Mouse (Mus musculus): ENCODE data around the gene Hist1h4k. TPM values are rescaled to one million over a fixed set of nuclear protein-coding genes. Genes with fewer than 3 reads are reported as not detected.
"Not testable (repeated sequence)": the region's sequence is repeated elsewhere in the genome, so short reads cannot be mapped to it uniquely, and the experiment has no call there.

Hist1h4k gene
- polyA plus RNA-seq (2015; fragmentation: Nextera tagmentation; extraction: Ambion mirVana) = 2.2 and 2.7 TPM in 2 replicates

GRCm38 (mm10) chr13:21750159-21751017 lies at the start of gene Hist1h4k:
Hist1h4k (minus strand) TSS chr13:21750505.
- 0% methylated on average over 42 of the region's 56 CpGs for WGBS
- ATAC-seq (ENCODE audit: low FRiP score) = peak; percentile 90
- Histone ChIP-seq H3K27ac (replicated peaks) (peak within 1 kb of the TSS; percentile 89), H3K4me3 (replicated peaks) (peak within 1 kb of the TSS; percentile 48), H3K9ac (replicated peaks) (peak within 1 kb of the TSS; percentile 55), H3K4me1 (peaks cover 28% of the 10 kb centered on the region), H3K4me2 (peak within 1 kb of the TSS; percentile 71)
- H3K9me3 ChIP-seq (replicated peaks); H3K36me3 ChIP-seq; H3K27me3 ChIP-seq (replicated peaks): not testable (repeated sequence)

GRCm38 (mm10) chr13:21797163-21797562 lies 46.9 kb upstream of the Hist1h4k start:
- H3K27ac ChIP-seq (replicated peaks); H3K4me2 ChIP-seq; H3K9ac ChIP-seq (replicated peaks); H3K4me1 ChIP-seq; H3K4me3 ChIP-seq (replicated peaks); H3K9me3 ChIP-seq (replicated peaks); H3K27me3 ChIP-seq (replicated peaks); H3K36me3 ChIP-seq; ATAC-seq (ENCODE audit: low FRiP score): not testable (repeated sequence)

- Histone ChIP-seq H3K27ac (replicated peaks) (no peak overlapping the region), H3K4me3 (replicated peaks) (no peak overlapping the region), H3K4me1 (peaks cover 5% of the 10 kb centered on the region; the same call in 1 of the 2 replicates), H3K9ac (replicated peaks) (no peak overlapping the region), H3K9me3 (replicated peaks) (no peaks in the 10 kb centered on the region), H3K27me3 (replicated peaks) (no peaks in the 10 kb centered on the region), H3K4me2 (no peak overlapping the region), H3K36me3 (no peaks in the 10 kb centered on the region)
- 97% methylated on average over 7 of the region's 7 CpGs for WGBS
- ATAC-seq (ENCODE audit: low FRiP score) = no peak
Observed at GRCm38 (mm10) chr13:21795584-21795983, 45.3 kb upstream of the Hist1h4k start.

- Histone ChIP-seq H3K27ac (replicated peaks) (no peak overlapping the region), H3K9me3 (replicated peaks) (no peaks in the 10 kb centered on the region), H3K4me3 (replicated peaks) (0 out of 2 replicates have a peak overlapping the region, but pooled peaks have one; percentile 4), H3K36me3 (no peaks in the 10 kb centered on the region), H3K4me2 (peak overlapping the region; percentile 46), H3K9ac (replicated peaks) (peak overlapping the region; percentile 28; the same call in 1 of the 2 replicates), H3K4me1 (peaks cover 19% of the 10 kb centered on the region), H3K27me3 (replicated peaks) (no peaks in the 10 kb centered on the region)
- no peak for ATAC-seq (ENCODE audit: low FRiP score)
- WGBS = 6% methylated on average over 18 of the region's 18 CpGs
Observed at GRCm38 (mm10) chr13:21790601-21791283, 40.4 kb upstream of the Hist1h4k start.

GRCm38 (mm10) chr13:21789925-21790324 lies 39.6 kb upstream of the Hist1h4k start:
- Histone ChIP-seq H3K4me1 (peaks cover 19% of the 10 kb centered on the region), H3K9ac (replicated peaks) (no peak overlapping the region), H3K9me3 (replicated peaks) (no peaks in the 10 kb centered on the region), H3K4me2 (no peak overlapping the region), H3K4me3 (replicated peaks) (no peak overlapping the region), H3K27me3 (replicated peaks) (no peaks in the 10 kb centered on the region), H3K36me3 (no peaks in the 10 kb centered on the region), H3K27ac (replicated peaks) (no peak overlapping the region)
- 62% methylated on average over 6 of the region's 6 CpGs for WGBS
- no peak for ATAC-seq (ENCODE audit: low FRiP score)

- Histone ChIP-seq H3K4me1 (peaks cover 29% of the 10 kb centered on the region), H3K27ac (replicated peaks) (0 out of 2 replicates have a peak overlapping the region, but pooled peaks have one; percentile 33), H3K4me2 (peak overlapping the region; percentile 67), H3K4me3 (replicated peaks) (peak overlapping the region; percentile 40), H3K36me3 (no peaks in the 10 kb centered on the region), H3K27me3 (replicated peaks) (no peaks in the 10 kb centered on the region), H3K9ac (replicated peaks) (0 out of 2 replicates have a peak overlapping the region, but pooled peaks have one; percentile 34), H3K9me3 (replicated peaks) (no peaks in the 10 kb centered on the region)
- 12% methylated on average over 16 of the region's 21 CpGs for WGBS
- ATAC-seq (ENCODE audit: low FRiP score) = peak; percentile 6
Observed at GRCm38 (mm10) chr13:21787760-21788593, 37.7 kb upstream of the Hist1h4k start.

- WGBS = under 1% methylated on average over 38 of the region's 63 CpGs
- peaks cover 37% of the 10 kb centered on the region for H3K4me1 ChIP-seq
- ATAC-seq (ENCODE audit: low FRiP score) = peak; percentile 96
- H3K4me3 ChIP-seq (replicated peaks) = peak within 1 kb of the TSS; percentile 40
- not testable (repeated sequence) for H3K36me3 ChIP-seq; H3K9me3 ChIP-seq (replicated peaks); H3K27me3 ChIP-seq (replicated peaks)
- H3K4me2 ChIP-seq = peak within 1 kb of the TSS; percentile 67
- H3K27ac ChIP-seq (replicated peaks) = peak within 1 kb of the TSS; percentile 72
- 0 out of 2 replicates have a peak within 1 kb of the TSS, but pooled peaks have one; percentile 34 for H3K9ac ChIP-seq (replicated peaks)
Observed at GRCm38 (mm10) chr13:21786899-21787629, 36.8 kb upstream of the Hist1h4k start, which contains the start of the genes Hist1h2an and Hist1h2bp. Hist1h2an (minus strand) TSS chr13:21787218. Hist1h2bp (plus strand) TSS chr13:21787461.

GRCm38 (mm10) chr13:21786189-21786898 lies 36.0 kb upstream of the Hist1h4k start:
- 3% methylated on average over 8 of the region's 8 CpGs for WGBS
- no peaks in the 10 kb centered on the region for H3K36me3 ChIP-seq
- peak overlapping the region; percentile 71 for H3K27ac ChIP-seq (replicated peaks)
- H3K9ac ChIP-seq (replicated peaks) = 0 out of 2 replicates have a peak overlapping the region, but pooled peaks have one; percentile 30
- peaks cover 37% of the 10 kb centered on the region for H3K4me1 ChIP-seq
- peak overlapping the region; percentile 40 for H3K4me3 ChIP-seq (replicated peaks)
- H3K4me2 ChIP-seq = peak overlapping the region; percentile 67
- H3K9me3 ChIP-seq (replicated peaks) = no peaks in the 10 kb centered on the region
- no peak for ATAC-seq (ENCODE audit: low FRiP score)
- no peaks in the 10 kb centered on the region for H3K27me3 ChIP-seq (replicated peaks)

- H3K27me3 ChIP-seq (replicated peaks) = peaks cover 6% of the 10 kb centered on the region; the same call in 1 of the 2 replicates
- peak overlapping the region; percentile 58; the same call in 1 of the 2 replicates for H3K27ac ChIP-seq (replicated peaks)
- H3K4me3 ChIP-seq (replicated peaks) = no peak overlapping the region
- H3K36me3 ChIP-seq = no peaks in the 10 kb centered on the region
- no peaks in the 10 kb centered on the region for H3K9me3 ChIP-seq (replicated peaks)
- peak overlapping the region; percentile 72; the same call in 1 of the 2 replicates for H3K4me2 ChIP-seq
- no peak for ATAC-seq (ENCODE audit: low FRiP score)
- peaks cover 42% of the 10 kb centered on the region for H3K4me1 ChIP-seq
- H3K9ac ChIP-seq (replicated peaks) = no peak overlapping the region; the same call in 1 of the 2 replicates
- 18% methylated on average over 6 of the region's 6 CpGs for WGBS
Observed at GRCm38 (mm10) chr13:21784311-21784710, 34.0 kb upstream of the Hist1h4k start.

GRCm38 (mm10) chr13:21783734-21784161 lies 33.4 kb upstream of the Hist1h4k start:
- 2% methylated on average over 9 of the region's 9 CpGs for WGBS
- no peaks in the 10 kb centered on the region for H3K36me3 ChIP-seq
- peak overlapping the region; percentile 41 for H3K4me3 ChIP-seq (replicated peaks)
- peaks cover 6% of the 10 kb centered on the region; the same call in 1 of the 2 replicates for H3K27me3 ChIP-seq (replicated peaks)
- H3K9ac ChIP-seq (replicated peaks) = no peak overlapping the region; the same call in 1 of the 2 replicates
- H3K4me1 ChIP-seq = peaks cover 45% of the 10 kb centered on the region
- H3K4me2 ChIP-seq = peak overlapping the region; percentile 72
- ATAC-seq (ENCODE audit: low FRiP score) = no peak
- no peaks in the 10 kb centered on the region for H3K9me3 ChIP-seq (replicated peaks)
- peak overlapping the region; percentile 58; the same call in 1 of the 2 replicates for H3K27ac ChIP-seq (replicated peaks)

Measured in neural tube, embryonic 15.5 days (tissue).